Mouse (Mus musculus) heart, adult 9 months (tissue): ENCODE results near the gene Mmp25.
"Not testable (repeated sequence)": the region's sequence is repeated elsewhere in the genome, so short reads cannot be mapped to it uniquely, and the experiment has no call there.

Experiments
- DNase-seq, 2 experiments: peaks; one replicate each; pipeline ENCODE4 v3.0.0; 2022; ENCODE audit warnings: low spot score in 2 of 2

The Mmp25 gene

DNA sequence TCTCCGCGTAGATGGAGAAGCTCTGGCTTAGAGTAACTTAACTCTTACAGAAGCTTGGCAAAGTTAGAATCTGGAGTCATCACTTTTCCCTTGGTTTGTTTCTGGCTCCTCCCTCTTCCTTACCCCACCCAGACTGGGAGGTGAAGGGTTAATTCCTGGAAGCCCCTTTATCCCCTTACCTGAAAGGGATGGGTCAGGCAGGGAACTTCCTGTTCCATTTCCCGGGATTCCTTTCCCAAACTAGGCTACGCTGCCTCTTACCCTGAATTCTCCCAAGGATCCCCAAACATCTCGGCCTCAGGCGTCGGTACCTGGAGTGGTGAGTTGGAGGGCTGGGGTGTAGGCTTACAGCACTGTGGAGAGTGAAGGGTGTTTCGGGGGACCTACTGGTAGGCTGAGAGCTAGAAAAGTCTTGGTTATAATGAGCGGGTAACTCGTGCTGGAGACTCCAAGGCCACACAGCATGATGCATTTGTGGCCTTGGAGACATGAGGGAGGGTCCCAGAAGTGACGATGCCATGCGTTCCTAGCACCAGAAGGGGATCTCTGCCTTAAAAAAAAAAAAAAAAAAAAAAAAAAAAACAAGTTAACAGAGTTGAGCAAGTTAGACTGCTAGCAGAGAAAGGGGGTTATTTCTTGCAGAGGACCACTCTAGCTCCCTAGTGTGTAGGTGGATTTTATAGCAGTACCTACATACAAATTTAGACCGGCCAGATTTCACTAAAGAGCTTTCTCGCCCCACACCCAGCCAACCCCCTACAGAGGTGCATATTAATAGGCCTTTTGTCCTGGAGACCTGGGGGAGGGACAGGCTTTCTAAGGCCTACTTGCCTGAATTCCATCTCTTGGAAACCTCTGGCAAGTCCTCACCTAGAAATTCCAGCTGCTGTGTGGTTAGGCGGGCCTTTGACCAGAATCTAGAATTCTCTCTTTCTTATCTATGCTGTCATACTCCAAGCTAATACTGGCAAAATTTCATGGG, 44.1 kb downstream of the Mmp25 start, which contains the start of gene Zscan10:
TSS of gene Zscan10 (plus strand) at position 216 of the 982 bp plus-strand sequence.
- no peak for DNase-seq

DNA sequence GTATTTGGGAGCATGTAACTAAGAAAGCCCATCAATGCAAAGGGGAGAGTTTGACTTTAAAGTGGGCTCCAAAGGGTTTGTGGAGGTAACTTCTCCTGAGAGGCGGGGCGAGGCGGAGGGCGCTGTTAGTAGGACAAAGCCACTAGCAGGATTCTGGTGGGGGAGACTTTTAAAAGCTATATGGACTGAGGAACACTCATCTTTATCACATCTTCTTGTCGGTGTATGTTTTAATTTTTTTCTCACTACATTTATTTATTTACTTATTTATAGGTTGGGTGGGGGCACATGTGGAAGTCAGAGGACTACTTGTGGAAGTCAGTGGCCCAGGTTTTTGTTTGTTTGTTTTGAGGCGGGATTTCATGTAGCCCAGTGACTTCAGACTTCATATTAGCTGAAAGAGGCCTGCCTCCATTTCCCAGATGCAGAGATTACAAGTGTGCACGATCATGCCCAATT, 45.4 kb downstream of the Mmp25 start:
- no peak for DNase-seq

DNA sequence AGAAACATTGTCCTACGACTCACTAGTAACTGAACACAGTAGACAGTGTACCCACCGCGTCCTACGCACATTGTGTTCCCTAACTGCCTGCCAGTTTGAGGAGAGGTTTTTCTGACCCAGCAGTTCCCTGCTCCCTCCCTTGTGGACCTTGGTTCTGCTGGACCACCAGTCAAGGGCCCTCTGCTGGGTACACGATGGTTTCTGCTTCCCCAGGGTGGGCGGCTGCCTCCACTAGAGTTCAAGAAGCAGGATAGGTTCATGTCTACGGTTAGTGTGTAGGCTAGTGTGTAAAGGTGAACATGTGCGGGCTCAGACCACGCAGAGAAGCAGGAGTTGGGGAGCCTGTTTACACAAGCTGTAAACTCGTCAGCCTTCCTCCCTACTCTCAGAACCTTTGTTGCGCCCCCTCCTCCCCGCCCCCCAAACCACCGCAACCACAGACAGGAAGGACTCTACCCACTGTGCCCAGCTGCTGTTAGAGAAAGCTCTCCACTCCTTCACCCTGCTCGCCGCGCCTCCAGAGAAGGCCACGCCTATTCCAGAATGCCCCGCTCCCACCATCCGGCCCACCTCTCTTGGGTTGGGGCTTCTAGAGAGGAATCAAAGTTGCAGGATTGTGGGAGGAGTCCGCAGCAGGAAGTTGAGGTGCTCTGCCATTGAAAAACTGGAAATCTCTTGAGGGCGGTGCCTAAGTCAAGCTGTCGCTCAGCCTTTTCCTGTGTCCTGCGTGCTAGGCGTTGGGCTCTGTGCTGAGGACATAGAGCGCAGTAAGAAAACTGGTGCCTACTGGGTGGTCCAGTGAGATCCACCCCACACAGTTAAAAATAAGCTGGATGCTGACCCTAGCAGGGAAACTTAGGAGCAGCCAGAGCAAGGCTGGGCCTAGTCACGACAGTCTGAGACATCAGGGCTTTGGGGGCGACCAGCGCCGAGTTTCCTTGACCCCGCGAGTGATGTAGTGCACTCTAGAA, 46.2 kb downstream of the Mmp25 start, which contains the start of gene Zfp13:
TSS of gene Zfp13 (minus strand) at position 906 of the 971 bp plus-strand sequence.
- DNase-seq: peak; percentile 92 to 94

DNA sequence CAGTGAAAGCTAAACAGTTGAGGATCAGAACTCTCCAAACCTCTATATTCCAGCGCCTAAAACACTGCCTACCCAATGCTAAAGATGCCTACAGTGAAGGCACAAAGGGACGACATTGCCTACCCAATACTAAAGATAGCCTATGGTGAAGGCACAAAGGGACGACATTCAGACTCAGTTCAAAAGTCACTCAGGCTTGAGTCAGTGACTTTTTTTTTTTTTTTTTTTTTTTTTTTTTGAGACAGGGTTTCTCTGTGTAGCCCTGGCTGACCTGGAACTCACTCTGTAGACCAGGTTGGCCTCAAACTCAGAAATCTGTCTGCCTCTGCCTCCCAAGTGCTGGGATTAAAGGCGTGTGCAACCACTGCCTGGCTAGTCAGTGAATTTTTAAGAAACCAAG, 49.9 kb downstream of the Mmp25 start:
- DNase-seq: not testable (repeated sequence)

DNA sequence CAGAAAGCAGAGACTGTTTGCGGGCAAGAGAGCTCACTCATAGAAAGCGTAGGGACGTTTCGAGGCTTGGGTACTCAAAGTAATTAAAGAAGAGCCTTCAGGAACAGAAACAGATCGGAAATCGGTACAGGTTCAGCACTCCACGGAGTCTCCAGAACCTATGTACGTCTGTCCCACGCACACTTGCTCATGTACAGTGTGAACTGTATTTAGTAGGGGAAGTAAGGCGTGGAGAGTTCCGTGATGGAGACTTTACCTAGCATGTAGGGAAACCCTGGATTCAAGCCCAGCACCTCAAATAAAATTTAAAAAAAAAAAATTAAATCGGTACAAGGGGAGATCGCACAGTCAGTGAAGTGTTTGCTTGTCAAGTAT, 52.2 kb downstream of the Mmp25 start:
- DNase-seq: no peak

DNA sequence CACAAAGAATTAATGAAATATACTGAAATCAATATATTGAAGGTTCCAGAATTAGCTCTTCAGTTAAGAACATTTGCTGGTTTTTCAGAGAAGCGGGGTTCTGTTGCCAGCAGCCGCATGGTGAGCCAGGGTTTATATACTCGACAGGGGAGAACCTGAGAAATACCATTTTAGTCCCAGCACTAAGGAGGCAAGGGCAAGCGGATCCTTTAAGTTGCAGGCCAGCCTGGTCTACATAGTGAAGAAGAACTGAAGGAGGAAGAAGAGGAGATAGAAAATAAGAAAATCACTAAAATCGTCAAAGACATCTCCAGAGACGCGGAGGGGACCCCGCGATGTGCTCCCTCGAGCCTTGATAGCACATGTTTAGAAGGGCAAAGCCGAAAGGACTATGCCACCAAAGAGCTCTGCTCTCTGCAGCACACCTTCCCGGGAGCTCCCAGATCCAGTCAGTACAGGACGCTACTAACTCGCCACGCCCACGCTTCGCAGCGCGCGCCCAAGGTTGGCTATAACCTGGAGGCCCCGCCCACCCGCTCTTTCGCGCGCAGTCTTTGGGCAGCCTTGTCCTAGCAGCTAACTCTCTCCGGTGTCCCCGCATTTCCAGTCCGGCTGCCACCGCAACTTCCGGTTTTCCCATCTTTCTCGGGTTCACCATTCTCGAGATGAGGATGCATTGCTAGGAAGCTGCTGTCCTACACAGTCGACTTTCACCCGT, 52.7 kb downstream of the Mmp25 start:
- peak; percentile 88 to 91 for DNase-seq

DNA sequence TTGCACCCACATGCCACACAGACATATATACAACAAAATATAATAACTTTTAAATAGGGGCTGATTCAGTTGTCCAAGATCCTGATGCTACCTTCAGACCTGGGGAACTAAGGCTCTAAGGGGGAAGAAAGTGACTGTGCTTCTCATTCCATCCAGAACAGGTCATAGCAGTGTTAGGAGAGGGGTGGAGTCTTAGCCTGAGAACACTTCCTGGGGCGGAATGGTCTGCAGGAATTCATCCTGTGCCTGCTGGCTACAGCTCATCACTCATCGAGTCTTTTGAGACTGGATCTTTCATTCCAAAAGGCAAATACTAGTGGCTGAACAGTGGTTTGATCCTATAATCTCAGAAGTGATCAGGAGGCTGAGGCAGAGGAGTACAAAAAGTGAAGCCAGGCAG, 57.8 kb downstream of the Mmp25 start:
- DNase-seq: no peak

DNA sequence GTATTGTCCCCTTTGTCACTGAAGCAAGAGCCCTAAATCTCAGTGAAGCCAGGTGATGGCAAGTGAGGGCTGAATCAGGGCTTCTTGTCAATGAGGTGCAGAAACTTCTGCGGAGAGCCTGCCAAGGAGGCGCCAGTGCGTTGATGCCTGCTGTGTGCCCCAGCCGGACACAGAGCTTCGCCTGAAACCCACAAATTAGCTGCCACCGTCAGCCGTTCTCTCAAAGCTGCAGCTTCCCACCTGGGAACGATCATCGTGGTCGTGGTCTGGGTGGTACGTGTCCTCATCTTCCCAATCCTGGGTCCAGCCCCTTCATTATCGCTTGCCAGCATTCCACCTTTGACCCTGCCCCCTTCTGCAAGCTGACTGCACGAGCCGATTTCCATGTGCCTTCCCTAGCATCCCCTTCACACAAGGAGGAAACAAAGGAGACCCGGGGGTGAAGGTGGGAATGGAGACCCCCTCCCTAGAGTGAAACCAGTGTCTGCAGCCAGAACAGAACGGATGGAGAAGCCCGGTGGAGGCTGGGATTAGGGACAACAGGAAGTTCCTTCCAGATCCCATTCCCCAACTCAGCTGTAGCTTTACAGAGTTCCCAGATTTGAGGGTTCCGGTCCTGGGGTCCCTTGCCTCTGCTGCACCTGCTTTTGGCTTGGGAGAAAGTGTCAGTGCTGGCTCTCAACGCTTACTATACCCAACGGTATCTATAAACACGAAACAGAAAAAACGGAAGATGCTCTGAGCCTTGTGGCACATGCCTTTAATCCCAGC, 59.2 kb downstream of the Mmp25 start:
- peak; percentile 40 to 41 for DNase-seq

DNA sequence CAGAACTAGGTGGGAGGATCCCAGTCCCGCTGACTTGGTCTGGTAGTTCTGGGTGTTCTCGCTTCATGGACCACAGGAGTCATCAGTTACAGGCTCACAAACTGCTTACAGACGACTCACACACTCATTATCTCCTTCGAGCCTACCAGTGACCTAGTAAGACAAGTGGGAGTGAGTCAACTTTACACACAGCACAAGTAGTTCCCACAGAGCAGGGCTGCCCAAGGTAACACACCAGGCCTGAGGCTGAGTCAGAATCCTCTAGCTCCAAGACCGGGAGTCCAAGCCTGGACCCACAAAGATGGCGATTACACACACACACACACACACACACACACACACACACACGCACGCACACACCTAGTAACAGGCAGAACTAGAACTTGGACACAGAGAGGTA, 60.3 kb downstream of the Mmp25 start:
- no peak for DNase-seq
